Mouse (Mus musculus): ENCODE measurements at regions not wholly inside any gene's neighbourhood (a gene's known extent, or its start where the extent isn't known, plus 50 kb on each side); places are given as distances from the start of the nearest gene placed in this dataset.

GRCm38 (mm10) chr11:19828959-19829401 is 95.2 kb upstream of the Spred2 start:
- no peak for DNase-seq (ENCODE audit: low spot score)

GRCm38 (mm10) chr11:19829564-19830279 is 94.5 kb upstream of the Spred2 start:
- no peak for DNase-seq (ENCODE audit: low spot score)

- peak; percentile 76 for DNase-seq (ENCODE audit: low spot score)
Measured at GRCm38 (mm10) chr11:19830280-19831062, 93.7 kb upstream of the Spred2 start.

- no peak for DNase-seq (ENCODE audit: low spot score)
Measured at GRCm38 (mm10) chr11:19834561-19834960, 89.6 kb upstream of the Spred2 start.

- DNase-seq (ENCODE audit: low spot score) = no peak
Measured at GRCm38 (mm10) chr11:19835221-19835745, 88.9 kb upstream of the Spred2 start.

- no peak for DNase-seq (ENCODE audit: low spot score)
Measured at GRCm38 (mm10) chr11:19838932-19839331, 85.2 kb upstream of the Spred2 start.

- DNase-seq (ENCODE audit: low spot score) = no peak
Measured at GRCm38 (mm10) chr11:19843084-19843483, 81.1 kb upstream of the Spred2 start.

- no peak for DNase-seq (ENCODE audit: low spot score)
Measured at GRCm38 (mm10) chr11:19847910-19848309, 76.3 kb upstream of the Spred2 start.

GRCm38 (mm10) chr11:19848412-19848811 is 75.8 kb upstream of the Spred2 start:
- no peak for DNase-seq (ENCODE audit: low spot score)

GRCm38 (mm10) chr11:19849347-19849811 is 74.8 kb upstream of the Spred2 start:
- DNase-seq (ENCODE audit: low spot score) = no peak

GRCm38 (mm10) chr11:19849844-19850420 is 74.2 kb upstream of the Spred2 start:
- DNase-seq (ENCODE audit: low spot score) = no peak

GRCm38 (mm10) chr11:19851022-19851615 is 73.1 kb upstream of the Spred2 start:
- no peak for DNase-seq (ENCODE audit: low spot score)

GRCm38 (mm10) chr11:19861596-19861995 is 62.6 kb upstream of the Spred2 start:
- DNase-seq (ENCODE audit: low spot score) = no peak

GRCm38 (mm10) chr11:19863327-19863726 is 60.8 kb upstream of the Spred2 start:
- no peak for DNase-seq (ENCODE audit: low spot score)

- DNase-seq (ENCODE audit: low spot score) = no peak
Measured at GRCm38 (mm10) chr11:19866262-19866661, 57.9 kb upstream of the Spred2 start.

GRCm38 (mm10) chr11:19869671-19870070 is 54.5 kb upstream of the Spred2 start:
- DNase-seq (ENCODE audit: low spot score) = no peak

- DNase-seq (ENCODE audit: low spot score) = no peak
Measured at GRCm38 (mm10) chr11:19870136-19870535, 54.0 kb upstream of the Spred2 start.

GRCm38 (mm10) chr11:19873796-19874195 is 50.4 kb upstream of the Spred2 start:
- DNase-seq (ENCODE audit: low spot score) = no peak

All from lung, postnatal 25 days (tissue).